Mouse (Mus musculus) gastrocnemius, postnatal 10 days (tissue): ENCODE results near the gene Slc20a1. TPM values are rescaled to one million over a fixed set of nuclear protein-coding genes. Genes with fewer than 3 reads are reported as not detected.

Experiments
- DNase-seq: peaks from one replicate; pipeline ENCODE4 v3.0.0; 2021; ENCODE audit warnings: mixed read lengths
- total RNA-seq, 2 experiments: library from RNA; stranded (reverse); gene quantifications; 2 replicates each; pipeline ENCODE4 v1.2.3; 2021

Gene Slc20a1
- total RNA-seq, 2 experiments from 2014 or later: 6.9 to 13.4 TPM

GRCm38 (mm10) chr2:129186291-129186919, 12.2 kb upstream of the Slc20a1 start:
- DNase-seq: no peak

DNA sequence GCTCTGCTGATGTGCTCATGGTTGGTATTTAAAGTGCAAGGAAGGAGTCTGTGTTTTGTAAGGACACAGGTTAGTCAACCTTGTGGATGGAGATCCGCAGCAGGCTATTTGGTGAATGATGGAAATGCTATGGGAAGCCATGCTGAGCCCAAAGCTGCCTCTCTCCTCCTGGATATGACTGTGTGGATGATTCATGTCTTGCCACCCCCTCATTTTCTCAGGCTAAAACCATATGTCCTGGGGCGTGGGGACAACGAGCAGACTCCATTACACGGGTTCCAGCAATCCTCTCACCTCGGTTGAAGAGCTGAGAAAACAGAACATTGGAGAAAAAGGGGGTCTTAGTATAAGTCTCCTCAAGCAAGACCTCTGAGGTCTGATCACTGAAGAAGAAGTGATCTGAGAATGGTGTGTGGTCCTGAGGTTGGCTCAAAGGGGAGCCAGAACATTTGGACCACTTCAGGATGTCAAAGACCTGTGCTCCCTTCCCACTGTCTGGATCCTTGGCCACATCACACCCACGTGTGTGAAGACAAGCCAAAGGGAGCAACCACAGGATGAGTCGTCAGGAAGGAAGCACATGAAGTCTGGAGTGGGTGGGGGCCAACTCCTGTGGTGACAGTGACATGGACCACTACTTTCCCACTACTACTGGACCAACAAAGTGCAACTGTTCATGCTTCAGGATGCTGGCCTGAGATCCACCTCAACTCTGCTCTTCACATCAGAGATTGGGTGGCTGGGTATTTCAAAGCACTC, 6.0 kb upstream of the Slc20a1 start:
- DNase-seq: no peak

GRCm38 (mm10) chr2:129196317-129196716, 2.2 kb upstream of the Slc20a1 start:
- DNase-seq: no peak

DNA sequence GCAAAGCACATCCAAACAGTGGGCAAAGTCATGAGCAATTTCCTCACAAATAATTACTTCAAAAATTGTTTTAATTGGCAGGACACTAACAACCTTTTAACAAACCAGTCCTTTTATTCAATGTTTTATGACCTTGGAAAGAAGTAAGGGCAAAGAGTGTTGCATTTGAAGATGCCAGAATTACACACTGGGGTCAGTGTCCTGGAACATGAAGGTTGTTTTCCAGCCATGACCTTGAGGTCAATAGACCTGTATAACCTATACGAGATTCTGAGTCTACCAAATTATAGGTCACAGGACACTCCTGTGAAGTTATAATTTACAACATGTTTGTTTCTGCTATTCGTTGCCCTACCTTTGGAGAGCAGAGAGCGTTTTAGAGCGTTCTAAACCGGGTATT, 1.4 kb upstream of the Slc20a1 start:
- no peak for DNase-seq

- DNase-seq: no peak
Measured at GRCm38 (mm10) chr2:129197843-129198435, 625 bp upstream of the Slc20a1 start.

- no peak for DNase-seq
Measured at GRCm38 (mm10) chr2:129199328-129200085, 943 bp downstream of the Slc20a1 start.

GRCm38 (mm10) chr2:129205000-129205399, 6.4 kb downstream of the Slc20a1 start:
- DNase-seq: no peak

GRCm38 (mm10) chr2:129206824-129207223, 8.3 kb downstream of the Slc20a1 start:
- no peak for DNase-seq

DNA sequence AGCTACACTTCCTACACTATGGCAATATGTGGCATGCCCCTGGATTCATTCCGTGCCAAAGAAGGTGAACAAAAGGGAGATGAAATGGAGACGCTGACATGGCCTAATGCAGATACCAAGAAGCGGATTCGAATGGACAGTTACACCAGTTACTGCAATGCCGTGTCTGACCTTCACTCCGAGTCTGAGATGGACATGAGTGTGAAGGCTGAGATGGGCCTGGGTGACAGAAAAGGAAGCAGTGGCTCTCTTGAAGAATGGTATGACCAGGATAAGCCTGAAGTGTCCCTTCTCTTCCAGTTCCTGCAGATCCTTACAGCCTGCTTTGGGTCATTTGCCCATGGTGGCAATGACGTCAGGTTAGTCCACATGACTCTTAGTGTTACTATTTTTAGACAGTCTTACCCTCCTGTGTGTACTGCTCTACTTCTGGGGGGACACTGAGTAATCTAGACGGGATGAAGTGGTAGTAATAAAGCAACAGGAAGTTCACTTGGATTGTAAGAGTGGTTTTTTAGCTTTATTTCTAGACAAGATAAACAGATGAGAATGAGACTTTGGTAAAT, 9.7 kb downstream of the Slc20a1 start:
- no peak for DNase-seq

DNA sequence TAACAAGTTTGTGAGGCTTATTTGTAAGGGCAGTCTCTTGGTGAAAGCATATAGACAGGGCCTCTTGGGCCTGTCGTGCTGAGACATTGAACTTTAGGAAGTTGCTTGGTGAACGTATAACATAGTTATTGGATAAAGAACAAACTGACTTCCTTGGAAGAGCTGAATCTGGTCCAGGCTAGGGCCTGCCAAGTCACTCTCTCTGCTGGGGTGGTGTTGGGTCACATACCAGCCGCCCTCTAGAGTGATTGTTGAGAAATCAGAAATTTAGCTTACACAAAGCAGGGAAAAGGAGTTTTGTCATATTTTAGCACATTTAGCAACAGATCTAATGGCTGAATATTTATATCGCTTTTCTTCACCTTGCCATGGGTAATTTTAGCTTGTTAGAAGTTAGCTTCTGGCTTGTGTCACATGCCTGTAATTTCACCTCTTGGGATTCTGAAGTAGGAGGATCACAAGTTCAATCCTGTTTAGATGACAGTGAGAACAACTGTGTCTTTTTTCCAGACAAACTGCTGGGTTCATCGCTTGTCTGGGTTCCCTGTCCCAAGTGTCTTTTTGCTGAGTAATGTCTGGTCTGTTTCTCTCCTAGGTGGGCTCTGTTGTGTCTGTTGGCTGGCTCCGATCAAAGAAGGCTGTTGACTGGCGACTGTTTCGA, 11.7 kb downstream of the Slc20a1 start:
- DNase-seq: no peak

DNA sequence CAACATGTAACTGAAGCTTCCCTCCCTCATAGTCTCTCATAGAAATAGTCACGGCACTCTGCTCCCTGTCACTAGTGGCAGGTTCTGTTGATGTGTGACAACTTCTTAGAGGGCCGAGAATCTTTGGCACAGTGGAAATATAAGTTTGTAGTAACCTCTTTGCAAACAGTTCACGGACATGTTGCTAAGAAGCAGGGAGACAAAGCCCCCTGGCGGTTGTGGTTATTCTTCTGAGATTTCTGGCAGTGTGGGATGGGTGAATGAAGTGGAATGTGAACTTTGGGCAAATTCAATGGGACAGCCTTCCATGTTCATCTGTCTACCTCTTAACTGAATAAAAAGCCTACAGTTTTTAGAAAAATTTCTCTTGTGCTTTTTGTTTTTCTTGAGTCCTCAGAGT, 12.7 kb downstream of the Slc20a1 start:
- DNase-seq: no peak

DNA sequence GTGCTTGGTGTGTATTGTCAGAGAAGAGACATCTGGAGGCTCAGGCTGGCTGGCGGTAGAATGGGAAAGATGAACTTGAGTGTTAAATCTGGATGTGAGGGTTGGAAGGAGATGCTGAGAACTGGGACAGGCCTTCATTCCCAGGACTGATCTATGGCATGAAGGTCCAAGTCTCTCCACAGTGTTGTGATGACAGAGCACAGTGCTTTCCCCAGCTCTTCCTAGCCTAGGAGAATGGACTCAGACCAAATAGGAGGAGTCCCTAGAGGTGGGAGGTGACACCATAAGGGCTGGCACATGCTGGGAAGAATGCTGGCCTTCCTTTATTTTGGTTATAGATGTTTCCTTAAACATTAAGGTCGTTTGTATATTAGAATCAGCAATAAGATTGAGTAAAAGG, 13.4 kb downstream of the Slc20a1 start:
- DNase-seq: no peak

DNA sequence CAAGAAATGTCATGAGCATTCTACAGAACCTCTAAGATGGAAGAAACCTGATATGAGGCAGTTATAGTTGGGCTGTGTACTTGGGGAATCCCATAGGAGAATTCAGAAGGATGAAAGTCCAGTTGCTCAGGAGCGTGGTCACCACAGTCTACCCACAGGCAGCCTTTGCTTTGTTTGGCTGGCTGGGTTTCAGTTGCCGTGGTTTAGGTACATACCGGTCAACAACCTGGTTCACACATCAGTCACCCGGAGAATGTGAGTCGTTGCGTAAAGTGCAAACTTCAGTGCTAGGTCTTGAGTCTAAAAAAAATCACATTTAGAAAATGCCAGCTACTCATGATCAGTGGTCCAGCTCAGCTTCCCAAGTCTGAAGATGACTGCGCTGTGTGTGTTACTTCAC, 14.0 kb downstream of the Slc20a1 start:
- DNase-seq: no peak

DNA sequence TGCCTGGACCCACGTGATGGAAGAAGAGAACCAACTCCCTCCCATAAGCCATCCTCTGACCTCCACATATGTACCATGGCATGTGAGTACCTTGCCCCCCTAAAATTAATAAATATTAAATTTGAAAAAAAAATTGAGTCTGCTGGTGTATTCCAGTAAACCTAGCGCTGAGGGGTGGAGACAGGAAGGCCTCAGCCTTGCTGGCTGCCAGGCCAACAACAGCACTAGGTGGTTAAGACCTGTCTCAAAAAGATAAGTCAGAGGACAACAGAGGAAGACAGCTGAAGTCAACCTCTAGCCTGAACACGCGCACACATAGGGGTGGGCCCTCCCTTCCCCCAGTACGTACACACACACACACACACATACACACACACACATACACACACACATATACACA, 16.2 kb downstream of the Slc20a1 start:
- no peak for DNase-seq

DNA sequence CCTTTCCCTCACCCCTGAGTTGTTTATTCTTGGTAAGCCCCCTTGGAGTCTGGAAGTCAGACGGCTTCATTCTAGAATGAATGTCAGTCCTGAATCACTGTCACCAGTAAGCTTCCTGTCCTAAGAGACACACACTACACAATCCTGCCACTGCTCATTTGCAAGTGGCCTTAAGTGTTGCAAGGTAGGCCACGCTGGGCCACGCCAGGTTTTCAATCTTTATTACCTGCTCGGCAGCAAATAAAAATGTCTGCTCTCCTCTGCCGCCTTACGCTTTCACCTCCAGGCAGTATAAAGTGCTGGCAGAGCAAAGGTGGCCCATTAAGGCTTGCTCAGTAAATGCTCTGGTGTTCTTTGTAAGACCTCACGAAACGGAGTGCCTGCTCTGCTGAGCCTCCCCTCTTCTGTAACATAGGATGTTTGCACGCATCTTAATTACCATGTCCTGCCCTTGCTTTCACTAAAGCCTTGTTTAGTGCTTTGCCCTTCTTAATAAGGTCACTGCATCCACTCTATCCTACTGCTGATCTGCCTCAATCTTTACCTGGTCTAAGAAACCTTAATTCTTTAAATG, 19.1 kb downstream of the Slc20a1 start:
- no peak for DNase-seq

DNA sequence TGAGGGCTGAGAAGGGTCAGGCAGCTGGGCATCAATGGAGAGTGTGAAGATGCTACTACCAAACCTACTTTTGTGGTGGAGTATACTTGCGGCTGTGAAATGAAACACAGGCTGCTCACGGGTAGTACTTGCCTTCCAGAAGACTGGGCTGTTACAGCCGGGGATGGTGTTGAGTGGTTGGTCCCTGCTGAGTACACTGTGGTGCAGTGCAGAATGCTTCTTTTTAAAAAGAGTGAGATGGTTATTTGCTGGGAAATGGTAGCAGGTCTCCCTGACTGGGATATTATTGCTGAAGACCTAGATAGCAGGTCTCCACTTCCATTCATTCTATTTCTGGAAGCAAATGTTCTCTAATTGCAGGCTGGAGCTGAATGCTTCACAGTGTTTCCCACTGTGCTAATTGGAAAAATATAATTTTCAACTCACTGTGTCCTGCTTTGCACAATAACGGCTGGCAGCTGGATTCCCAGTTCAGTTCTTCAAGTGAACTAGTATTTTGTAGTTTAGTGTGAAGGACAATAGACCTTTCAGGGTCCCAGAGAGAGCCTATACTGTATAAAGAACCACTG, 20.1 kb downstream of the Slc20a1 start:
- no peak for DNase-seq

DNA sequence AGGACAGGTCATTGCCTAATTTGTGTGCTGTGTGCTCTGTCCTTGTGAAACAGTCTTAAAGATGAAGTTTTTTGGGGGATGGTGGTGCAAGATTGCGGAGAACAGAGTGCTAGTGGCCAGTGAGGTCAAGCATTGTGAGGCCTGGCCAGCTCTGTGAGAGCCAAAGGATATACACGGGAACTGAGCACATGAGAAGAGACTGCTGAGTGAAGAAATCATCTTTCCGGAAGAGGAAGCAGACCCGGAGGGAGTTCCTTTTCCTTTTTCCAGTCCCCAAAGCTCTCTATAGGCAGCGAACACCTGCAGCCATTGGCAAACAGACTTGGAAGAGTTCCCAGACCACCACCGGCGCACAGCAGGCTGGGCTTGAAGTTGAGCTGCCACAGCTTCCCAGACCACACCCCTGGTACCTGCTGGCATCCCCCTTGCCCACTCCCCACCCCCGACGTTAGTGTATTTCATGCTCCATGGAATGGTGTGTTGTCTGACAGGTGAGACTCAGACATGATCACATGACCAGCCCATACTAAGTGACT, 22.6 kb downstream of the Slc20a1 start:
- DNase-seq: no peak

DNA sequence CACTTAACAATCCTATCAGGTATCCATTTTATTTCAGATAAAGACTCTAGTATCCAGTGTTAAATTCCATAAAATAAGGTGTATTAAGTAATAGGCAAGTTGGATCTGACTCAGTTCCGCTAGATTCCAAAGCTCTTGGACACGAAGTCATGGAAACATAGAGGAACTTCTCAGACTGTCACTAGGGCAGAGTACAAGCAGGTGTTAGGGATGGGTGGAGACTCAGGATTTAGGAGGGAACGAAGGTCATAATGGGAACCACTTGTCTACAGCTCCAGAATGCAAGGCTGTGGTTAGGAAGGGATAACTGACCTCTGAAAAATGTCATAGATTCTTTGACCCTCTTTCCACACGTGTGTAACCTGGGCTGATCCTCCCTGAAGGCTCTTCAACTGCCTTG, 25.6 kb downstream of the Slc20a1 start:
- no peak for DNase-seq

DNA sequence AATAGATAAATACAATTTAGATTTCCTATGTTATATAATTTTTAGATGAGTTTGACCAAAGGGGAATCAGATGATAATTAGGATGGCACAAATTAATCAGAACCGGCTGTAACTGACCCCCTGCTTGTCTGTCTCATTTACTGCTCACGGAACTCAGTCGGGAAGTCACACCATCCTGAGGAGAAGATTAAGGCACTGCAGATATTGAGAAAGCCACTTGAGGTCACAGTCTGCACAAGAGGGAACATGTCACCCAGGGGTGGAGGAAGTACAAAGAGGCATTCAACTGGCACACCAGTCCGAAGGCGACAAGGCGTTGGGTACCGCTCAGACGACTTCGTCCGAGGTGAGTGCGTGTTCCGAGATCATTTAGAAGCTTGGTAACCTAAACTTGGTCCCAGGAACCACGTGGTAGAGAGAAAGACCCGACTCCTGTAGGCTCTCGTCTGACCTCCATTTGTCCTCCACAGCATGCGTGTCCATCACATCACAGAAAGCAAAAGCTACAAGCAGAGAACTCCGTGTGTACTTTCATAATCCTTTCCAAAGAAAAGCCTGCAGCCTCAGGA, 26.8 kb downstream of the Slc20a1 start:
- no peak for DNase-seq

DNA sequence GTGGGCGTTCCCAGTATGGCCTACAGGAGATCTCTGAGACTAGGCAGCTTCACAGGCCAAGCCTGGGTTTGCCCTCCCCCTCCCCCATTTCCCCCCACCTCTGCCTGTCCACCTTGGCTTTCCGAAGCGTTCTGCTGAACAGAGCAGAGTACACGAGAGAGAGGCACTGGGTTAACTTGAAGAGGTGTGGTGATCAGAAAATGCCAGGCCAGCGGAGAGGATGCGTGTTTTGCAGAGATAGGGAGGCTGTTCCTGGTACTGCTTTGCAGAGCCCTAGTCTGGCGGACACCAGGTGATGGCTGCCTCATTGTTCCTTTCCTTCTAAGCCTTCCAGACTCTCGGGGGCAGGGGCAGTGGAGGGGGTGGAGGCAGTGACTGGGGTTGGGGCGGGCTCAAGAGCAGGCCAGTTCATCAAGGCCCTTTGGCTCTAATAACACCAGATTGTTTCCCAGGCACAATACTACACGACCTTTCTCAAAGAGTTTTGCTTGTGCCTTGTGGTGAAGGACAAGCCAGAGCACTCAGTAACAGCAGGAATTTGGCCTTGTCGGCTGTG, 27.8 kb downstream of the Slc20a1 start:
- no peak for DNase-seq
